Mouse (Mus musculus): ENCODE measurements around the gene Rasl10a.
A peak's percentile ranks its signal among the peaks of the same experiment; 100 is the strongest.
"Not testable (repeated sequence)": the region's sequence is repeated elsewhere in the genome, so short reads cannot be mapped to it uniquely, and the experiment has no call there.

Rasl10a gene

GRCm38 (mm10) chr11:5076843-5077242, 18.9 kb downstream of the Rasl10a start:
- not testable (repeated sequence) for DNase-seq (ENCODE audit: low spot score)

- no peak for DNase-seq (ENCODE audit: low spot score)
These were observed 31.2 kb downstream of the Rasl10a start for GRCm38 (mm10) chr11:5089147-5089546.

DNA sequence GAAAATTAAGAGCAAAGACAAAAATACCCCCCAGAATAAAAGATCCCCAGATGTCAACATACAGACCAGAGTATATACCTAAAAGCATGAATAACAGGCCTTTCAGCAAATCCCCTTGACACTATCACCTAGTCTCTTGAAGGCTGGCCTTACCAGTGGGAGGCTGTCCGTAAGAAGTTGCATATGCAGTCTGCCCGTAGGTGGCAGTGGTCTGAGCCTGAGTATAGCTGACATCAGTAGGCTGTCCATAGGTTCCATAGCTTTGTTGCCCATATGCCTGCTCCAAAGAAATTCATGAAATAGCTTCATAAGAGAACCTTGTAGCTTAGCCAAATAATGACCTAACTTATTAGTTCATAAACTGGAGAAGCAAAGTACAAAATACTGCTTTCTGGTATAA, 33.8 kb downstream of the Rasl10a start:
- no peak for DNase-seq (ENCODE audit: low spot score)

GRCm38 (mm10) chr11:5095877-5096276, 37.9 kb downstream of the Rasl10a start:
- no peak for DNase-seq (ENCODE audit: low spot score)

- DNase-seq (ENCODE audit: low spot score), result no peak
These were observed 38.6 kb downstream of the Rasl10a start for GRCm38 (mm10) chr11:5096480-5097020.

- DNase-seq (ENCODE audit: low spot score), result peak; percentile 60
These were observed 40.3 kb downstream of the Rasl10a start for GRCm38 (mm10) chr11:5098035-5098735.

GRCm38 (mm10) chr11:5098736-5099542, 41.0 kb downstream of the Rasl10a start, which contains the start of the genes Rhbdd3 and Ewsr1:
Gene Rhbdd3, plus strand, starts transcription at chr11:5098926.
Gene Ewsr1, minus strand, starts transcription at chr11:5099266.
- peak; percentile 95 for DNase-seq (ENCODE audit: low spot score)

DNA sequence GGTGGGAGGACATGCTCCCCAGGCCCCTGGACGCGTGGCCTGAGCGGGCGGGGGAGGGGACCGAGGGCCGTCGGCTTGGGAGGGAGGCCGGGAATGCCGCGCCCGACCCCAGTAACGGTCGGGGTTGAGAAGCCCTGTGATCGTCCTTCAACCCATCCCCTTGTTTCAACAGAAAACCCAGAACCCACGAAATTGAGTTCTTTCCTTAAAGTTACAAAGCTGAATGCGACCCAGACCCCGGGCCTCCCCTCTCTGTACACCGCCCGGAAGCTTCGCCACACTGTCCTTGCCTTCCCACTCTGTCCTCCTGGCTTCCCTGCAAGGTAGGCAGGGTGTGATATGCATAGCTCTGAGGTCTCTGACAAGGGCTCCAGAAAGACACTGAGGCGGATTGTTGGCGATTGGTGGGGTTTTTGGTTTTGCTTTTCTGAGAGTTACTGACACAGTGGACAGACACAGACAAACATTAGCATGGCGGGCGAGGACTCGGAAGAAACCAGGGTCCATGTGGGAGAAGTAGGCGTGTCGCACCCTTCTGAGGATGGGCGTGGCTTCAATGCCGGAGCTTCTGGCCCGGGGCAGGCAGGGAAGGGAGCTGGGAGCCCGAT, 41.8 kb downstream of the Rasl10a start:
- peak; percentile 85 for DNase-seq (ENCODE audit: low spot score)

- DNase-seq (ENCODE audit: low spot score), result no peak
These were observed 42.4 kb downstream of the Rasl10a start for GRCm38 (mm10) chr11:5100283-5100682.

DNA sequence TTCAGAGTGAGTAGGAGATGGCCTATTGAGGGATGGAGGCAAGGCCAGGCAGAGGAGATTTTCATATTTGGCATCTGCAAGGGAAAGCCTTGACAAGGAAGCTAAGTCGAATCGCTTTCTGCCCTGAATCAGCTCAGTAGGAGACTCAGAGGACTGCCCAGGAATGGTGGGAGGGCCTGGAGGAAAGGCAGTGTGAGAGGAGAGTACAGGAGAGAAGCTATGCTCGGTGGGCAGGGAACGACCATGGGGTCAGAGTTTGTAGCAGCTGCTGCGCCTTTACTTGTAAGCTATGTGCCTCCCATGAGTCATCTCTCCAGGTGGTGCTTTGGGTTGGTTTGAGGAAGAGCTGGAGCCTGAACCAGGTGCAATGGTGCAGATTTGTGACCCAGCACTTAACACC, 42.9 kb downstream of the Rasl10a start:
- no peak for DNase-seq (ENCODE audit: low spot score)

- no peak for DNase-seq (ENCODE audit: low spot score)
These were observed 43.7 kb downstream of the Rasl10a start for GRCm38 (mm10) chr11:5101641-5102040.

- no peak for DNase-seq (ENCODE audit: low spot score)
These were observed 44.5 kb downstream of the Rasl10a start for GRCm38 (mm10) chr11:5102384-5102783.

GRCm38 (mm10) chr11:5103986-5104509, 46.1 kb downstream of the Rasl10a start:
- DNase-seq (ENCODE audit: low spot score), result no peak

GRCm38 (mm10) chr11:5109441-5109840, 51.5 kb downstream of the Rasl10a start:
- DNase-seq (ENCODE audit: low spot score), result no peak

All from layer of hippocampus, adult 11-12 months (tissue).